Mouse (Mus musculus): ENCODE measurements around the gene Bex1. TPM values are rescaled to one million over a fixed set of nuclear protein-coding genes. Genes with fewer than 3 reads are reported as not detected.
A peak's percentile ranks its signal among the peaks of the same experiment; 100 is the strongest.

Bex1 gene
- polyA plus RNA-seq, 1 experiment from 2014 or later: 121 TPM

- H3K4me2 ChIP-seq (replicated peaks): no peak overlapping the region
- H3K9ac ChIP-seq: no peak overlapping the region
- no peak overlapping the region for H3K4me3 ChIP-seq
- no peaks in the 10 kb centered on the region for H3K4me1 ChIP-seq
- no peaks in the 10 kb centered on the region for H3K36me3 ChIP-seq
- H3K27ac ChIP-seq: no peak overlapping the region
- no peak for ATAC-seq (ENCODE audit: low FRiP score, low read depth)
- no peaks in the 10 kb centered on the region for H3K9me3 ChIP-seq
- H3K27me3 ChIP-seq (replicated peaks): no peaks in the 10 kb centered on the region
- 88% methylated on average over 2 of the region's 2 CpGs for WGBS
These were observed 1.9 kb downstream of the Bex1 start for GRCm38 (mm10) chrX:136213396-136213795.

- ATAC-seq (ENCODE audit: low FRiP score, low read depth): no peak
- H3K27ac ChIP-seq: no peak overlapping the region
- H3K4me1 ChIP-seq: no peaks in the 10 kb centered on the region
- no peaks in the 10 kb centered on the region for H3K36me3 ChIP-seq
- no peak overlapping the region for H3K4me2 ChIP-seq (replicated peaks)
- H3K4me3 ChIP-seq: no peak overlapping the region
- H3K9ac ChIP-seq: no peak overlapping the region
- WGBS: 81% methylated on average over 6 of the region's 6 CpGs
- H3K9me3 ChIP-seq: no peaks in the 10 kb centered on the region
- no peaks in the 10 kb centered on the region for H3K27me3 ChIP-seq (replicated peaks)
These were observed 10.9 kb downstream of the Bex1 start for GRCm38 (mm10) chrX:136204406-136204805.

DNA sequence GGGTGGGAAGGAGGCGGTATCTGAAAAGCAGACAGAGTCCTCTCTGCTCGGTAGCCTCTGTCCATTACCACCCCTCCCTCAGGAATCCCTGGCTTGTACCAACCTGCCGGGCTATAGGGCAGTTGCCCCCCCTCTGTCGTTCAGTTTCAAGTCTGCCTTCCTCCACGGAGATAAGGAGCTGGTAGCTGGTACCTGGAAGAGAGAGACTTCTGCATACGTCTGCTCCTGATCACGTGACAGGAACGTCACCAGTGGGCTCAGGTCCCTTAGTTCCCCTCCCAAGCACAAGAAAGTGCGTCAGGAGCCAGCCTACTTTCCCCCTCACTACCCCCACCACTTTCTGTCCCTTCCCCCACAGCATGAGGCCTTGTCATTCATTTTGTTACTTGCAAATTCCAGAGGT, 11.6 kb downstream of the Bex1 start, which contains the start of gene Tceal5:
TSS of gene Tceal5 (minus strand) at position 213 of the 403 bp plus-strand sequence.
- Histone ChIP-seq H3K4me2 (replicated peaks) (peak within 1 kb of the TSS; percentile 58), H3K27me3 (replicated peaks) (no peaks in the 10 kb centered on the region), H3K36me3 (no peaks in the 10 kb centered on the region), H3K4me3 (peak within 1 kb of the TSS; percentile 39), H3K9me3 (no peaks in the 10 kb centered on the region), H3K27ac (no peak within 1 kb of the TSS), H3K4me1 (no peaks in the 10 kb centered on the region), H3K9ac (peak within 1 kb of the TSS; percentile 38; the same call in 1 of the 2 replicates)
- WGBS: 15% methylated on average over 9 of the region's 9 CpGs
- peak; percentile 89 for ATAC-seq (ENCODE audit: low FRiP score, low read depth)

DNA sequence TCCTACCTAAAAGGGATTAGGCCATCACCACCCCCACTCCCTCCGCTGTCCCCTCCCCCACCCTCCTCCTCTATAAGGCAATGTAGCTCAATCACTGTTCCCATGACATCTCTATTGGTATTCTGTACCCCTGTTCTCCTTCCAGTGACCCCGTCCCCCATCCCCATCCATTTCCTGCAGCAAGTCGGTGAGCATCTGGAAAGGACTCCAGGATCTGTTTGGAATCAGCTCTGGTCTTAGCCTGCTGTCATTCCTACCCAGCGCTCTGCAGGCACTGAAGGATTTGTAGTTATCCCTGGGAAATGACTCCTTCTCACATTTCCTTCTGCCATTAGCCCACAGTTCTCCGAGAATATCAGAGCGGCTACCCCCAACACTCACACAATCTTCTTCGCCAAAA, 12.1 kb downstream of the Bex1 start:
- Histone ChIP-seq H3K36me3 (no peaks in the 10 kb centered on the region), H3K4me2 (replicated peaks) (peak overlapping the region; percentile 58), H3K27ac (no peak overlapping the region), H3K27me3 (replicated peaks) (no peaks in the 10 kb centered on the region), H3K4me3 (peak overlapping the region; percentile 39), H3K4me1 (no peaks in the 10 kb centered on the region), H3K9me3 (no peaks in the 10 kb centered on the region), H3K9ac (peak overlapping the region; percentile 38; the same call in 1 of the 2 replicates)
- ATAC-seq (ENCODE audit: low FRiP score, low read depth): peak; percentile 69
- WGBS: 22% methylated on average over 7 of the region's 7 CpGs

DNA sequence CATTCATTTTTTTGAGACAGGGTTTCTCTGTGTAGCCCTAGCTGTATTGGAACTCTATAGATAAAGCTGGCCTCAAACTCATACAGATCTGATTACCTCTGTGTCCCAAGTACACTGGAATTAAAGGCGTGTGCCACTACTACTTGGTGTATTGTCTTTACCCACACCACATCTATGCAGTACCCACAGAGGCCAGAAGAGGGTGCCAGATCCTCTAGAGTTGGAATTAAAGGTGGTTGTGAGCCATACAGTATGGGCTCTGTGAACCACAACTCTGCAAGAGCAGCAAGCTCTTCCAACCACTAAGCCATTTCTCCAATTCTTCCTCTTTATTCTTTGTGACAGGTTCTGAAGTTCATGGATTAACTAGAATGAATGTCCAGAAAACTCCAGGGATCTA, 18.4 kb downstream of the Bex1 start:
- 53% methylated on average over 1 of the region's 1 CpGs for WGBS
- Histone ChIP-seq H3K4me1 (no peaks in the 10 kb centered on the region), H3K27ac (no peak overlapping the region), H3K36me3 (no peaks in the 10 kb centered on the region), H3K9ac (no peak overlapping the region), H3K4me2 (replicated peaks) (no peak overlapping the region), H3K4me3 (no peak overlapping the region), H3K9me3 (no peaks in the 10 kb centered on the region), H3K27me3 (replicated peaks) (no peaks in the 10 kb centered on the region)
- ATAC-seq (ENCODE audit: low FRiP score, low read depth): no peak

GRCm38 (mm10) chrX:136195193-136195944, 19.9 kb downstream of the Bex1 start:
- Histone ChIP-seq H3K9ac (no peak overlapping the region), H3K36me3 (no peaks in the 10 kb centered on the region), H3K27me3 (replicated peaks) (no peaks in the 10 kb centered on the region), H3K4me1 (no peaks in the 10 kb centered on the region), H3K9me3 (no peaks in the 10 kb centered on the region), H3K4me3 (no peak overlapping the region), H3K27ac (no peak overlapping the region), H3K4me2 (replicated peaks) (no peak overlapping the region)
- ATAC-seq (ENCODE audit: low FRiP score, low read depth): no peak
- WGBS: 82% methylated on average over 15 of the region's 16 CpGs

GRCm38 (mm10) chrX:136183107-136183506, 32.2 kb downstream of the Bex1 start:
- no peaks in the 10 kb centered on the region for H3K9me3 ChIP-seq
- H3K4me3 ChIP-seq: no peak overlapping the region
- H3K4me2 ChIP-seq (replicated peaks): no peak overlapping the region
- WGBS: 93% methylated on average over 1 of the region's 1 CpGs
- no peaks in the 10 kb centered on the region for H3K4me1 ChIP-seq
- no peaks in the 10 kb centered on the region for H3K27me3 ChIP-seq (replicated peaks)
- no peaks in the 10 kb centered on the region for H3K36me3 ChIP-seq
- no peak for ATAC-seq (ENCODE audit: low FRiP score, low read depth)
- H3K27ac ChIP-seq: no peak overlapping the region
- H3K9ac ChIP-seq: no peak overlapping the region

- 25% methylated on average over 11 of the region's 11 CpGs for WGBS
- Histone ChIP-seq H3K4me1 (no peaks in the 10 kb centered on the region), H3K4me2 (replicated peaks) (no peak overlapping the region), H3K4me3 (no peak overlapping the region), H3K9ac (no peak overlapping the region), H3K27ac (no peak overlapping the region), H3K9me3 (no peaks in the 10 kb centered on the region), H3K27me3 (replicated peaks) (no peaks in the 10 kb centered on the region), H3K36me3 (no peaks in the 10 kb centered on the region)
- ATAC-seq (ENCODE audit: low FRiP score, low read depth): peak; percentile 48; the same call in 1 of the 2 replicates
These were observed 34.3 kb downstream of the Bex1 start for GRCm38 (mm10) chrX:136180897-136181553.

GRCm38 (mm10) chrX:136172786-136173185, 42.5 kb downstream of the Bex1 start:
- Histone ChIP-seq H3K9me3 (no peaks in the 10 kb centered on the region), H3K27me3 (replicated peaks) (no peaks in the 10 kb centered on the region), H3K27ac (no peak overlapping the region), H3K36me3 (no peaks in the 10 kb centered on the region), H3K4me3 (peak overlapping the region; percentile 30), H3K4me1 (no peaks in the 10 kb centered on the region), H3K4me2 (replicated peaks) (peak overlapping the region; percentile 51), H3K9ac (no peak overlapping the region)
- no peak for ATAC-seq (ENCODE audit: low FRiP score, low read depth)
- WGBS: 17% methylated on average over 10 of the region's 10 CpGs

- peak; percentile 94 for ATAC-seq (ENCODE audit: low FRiP score, low read depth)
- no peaks in the 10 kb centered on the region for H3K4me1 ChIP-seq
- peak within 1 kb of the TSS; percentile 16; the same call in 1 of the 2 replicates for H3K27ac ChIP-seq
- H3K36me3 ChIP-seq: no peaks in the 10 kb centered on the region
- peak within 1 kb of the TSS; percentile 48 for H3K4me3 ChIP-seq
- no peaks in the 10 kb centered on the region for H3K9me3 ChIP-seq
- 19% methylated on average over 10 of the region's 10 CpGs for WGBS
- H3K9ac ChIP-seq: peak within 1 kb of the TSS; percentile 62
- H3K27me3 ChIP-seq (replicated peaks): no peaks in the 10 kb centered on the region
- peak within 1 kb of the TSS; percentile 53 for H3K4me2 ChIP-seq (replicated peaks)
These were observed 43.2 kb downstream of the Bex1 start, which contains the start of gene Tceal8 for GRCm38 (mm10) chrX:136172118-136172551. Gene Tceal8 (minus strand): TSS chrX:136172342.

GRCm38 (mm10) chrX:136171189-136172117, 43.9 kb downstream of the Bex1 start:
- Histone ChIP-seq H3K4me3 (peak overlapping the region; percentile 48), H3K4me1 (no peaks in the 10 kb centered on the region), H3K9me3 (no peaks in the 10 kb centered on the region), H3K4me2 (replicated peaks) (peak overlapping the region; percentile 53), H3K27ac (peak overlapping the region; percentile 16; the same call in 1 of the 2 replicates), H3K9ac (peak overlapping the region; percentile 62), H3K27me3 (replicated peaks) (no peaks in the 10 kb centered on the region), H3K36me3 (no peaks in the 10 kb centered on the region)
- ATAC-seq (ENCODE audit: low FRiP score, low read depth): peak; percentile 83
- WGBS: 17% methylated on average over 24 of the region's 24 CpGs

DNA sequence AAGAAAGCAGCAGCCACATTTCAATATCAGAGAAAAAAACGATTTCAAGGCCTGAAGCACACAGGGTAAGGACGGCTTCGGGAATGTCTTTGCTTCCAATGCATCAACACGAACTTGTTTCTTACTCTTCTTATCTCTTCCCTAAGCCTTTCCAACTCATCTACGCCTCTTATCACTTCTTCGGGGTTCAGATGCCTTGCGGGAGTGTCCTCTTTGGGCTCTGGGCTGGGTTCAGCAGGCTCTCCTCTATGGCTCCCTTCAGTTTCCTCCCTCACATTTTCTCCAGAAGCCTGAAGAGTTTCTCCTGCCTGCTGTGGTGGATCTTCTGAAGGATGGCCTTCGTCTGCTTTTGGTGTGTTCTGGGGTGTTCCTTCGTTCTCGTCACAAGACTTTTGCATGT, 44.7 kb downstream of the Bex1 start:
- Histone ChIP-seq H3K4me3 (peak overlapping the region; percentile 48), H3K4me1 (no peaks in the 10 kb centered on the region), H3K36me3 (no peaks in the 10 kb centered on the region), H3K9ac (no peak overlapping the region), H3K27ac (no peak overlapping the region), H3K9me3 (no peaks in the 10 kb centered on the region), H3K27me3 (replicated peaks) (no peaks in the 10 kb centered on the region), H3K4me2 (replicated peaks) (peak overlapping the region; percentile 53)
- ATAC-seq (ENCODE audit: low FRiP score, low read depth): no peak
- WGBS: 65% methylated on average over 10 of the region's 10 CpGs

Measured in neural tube, embryonic 12.5 days (tissue).